Mouse (Mus musculus) right cerebral cortex, postnatal 14 days (tissue): ENCODE data around the gene Swap70.

Source experiments
- DNase-seq: peaks from one replicate; pipeline ENCODE4 v3.0.0; 2022

Swap70 gene

GRCm38 (mm10) chr7:110313392-110314055 lies 92.0 kb downstream of the Swap70 start:
- DNase-seq: no peak

- DNase-seq: no peak
These were observed 92.9 kb downstream of the Swap70 start for GRCm38 (mm10) chr7:110314401-110314890.

GRCm38 (mm10) chr7:110315352-110315751 lies 93.8 kb downstream of the Swap70 start:
- DNase-seq: no peak

- DNase-seq: no peak
These were observed 95.9 kb downstream of the Swap70 start for GRCm38 (mm10) chr7:110317412-110317811.

GRCm38 (mm10) chr7:110318971-110319519 lies 97.5 kb downstream of the Swap70 start:
- peak; percentile 33 for DNase-seq

GRCm38 (mm10) chr7:110321106-110321505 lies 99.6 kb downstream of the Swap70 start:
- no peak for DNase-seq

- DNase-seq: no peak
These were observed 103.3 kb downstream of the Swap70 start for GRCm38 (mm10) chr7:110324852-110325251.

- no peak for DNase-seq
These were observed 104.0 kb downstream of the Swap70 start for GRCm38 (mm10) chr7:110325381-110326110.
